Mouse (Mus musculus) WW6 (cell line): ENCODE measurements around the gene Ptrh2.
A peak's percentile ranks its signal among the peaks of the same experiment; 100 is the strongest.

ENCODE experiments used
- DNase-seq: peaks from one replicate; pipeline ENCODE4 v3.0.0-alpha.2; 2013; ENCODE audit warnings: low read depth, low spot score

Ptrh2 gene

GRCm38 (mm10) chr11:86683395-86684125 lies at the start of gene Ptrh2, which contains the start of gene Vmp1:
Ptrh2 (plus strand) TSS chr11:86683985.
Vmp1 (minus strand) TSS chr11:86683836.
- peak; percentile 99 for DNase-seq

GRCm38 (mm10) chr11:86634396-86634795 lies 49.4 kb upstream of the Ptrh2 start:
- DNase-seq: no peak

GRCm38 (mm10) chr11:86637697-86638096 lies 46.1 kb upstream of the Ptrh2 start:
- DNase-seq: no peak

- no peak for DNase-seq
Observed at GRCm38 (mm10) chr11:86641714-86642113, 42.1 kb upstream of the Ptrh2 start.

- DNase-seq: no peak
Observed at GRCm38 (mm10) chr11:86644553-86644952, 39.2 kb upstream of the Ptrh2 start.

GRCm38 (mm10) chr11:86646136-86646834 lies 37.5 kb upstream of the Ptrh2 start:
- DNase-seq: no peak

GRCm38 (mm10) chr11:86646885-86647459 lies 36.8 kb upstream of the Ptrh2 start:
- no peak for DNase-seq

GRCm38 (mm10) chr11:86647706-86648447 lies 35.9 kb upstream of the Ptrh2 start:
- DNase-seq: no peak

GRCm38 (mm10) chr11:86649542-86649941 lies 34.2 kb upstream of the Ptrh2 start:
- DNase-seq: no peak

- DNase-seq: no peak
Observed at GRCm38 (mm10) chr11:86650676-86651075, 33.1 kb upstream of the Ptrh2 start.

GRCm38 (mm10) chr11:86652578-86652979 lies 31.2 kb upstream of the Ptrh2 start:
- no peak for DNase-seq

GRCm38 (mm10) chr11:86653446-86653845 lies 30.3 kb upstream of the Ptrh2 start:
- DNase-seq: peak; percentile 24

GRCm38 (mm10) chr11:86654096-86654495 lies 29.7 kb upstream of the Ptrh2 start:
- no peak for DNase-seq

GRCm38 (mm10) chr11:86655671-86656070 lies 28.1 kb upstream of the Ptrh2 start:
- no peak for DNase-seq

- no peak for DNase-seq
Observed at GRCm38 (mm10) chr11:86656849-86657567, 26.8 kb upstream of the Ptrh2 start.

- no peak for DNase-seq
Observed at GRCm38 (mm10) chr11:86657863-86658262, 25.9 kb upstream of the Ptrh2 start.

GRCm38 (mm10) chr11:86662986-86663895 lies 20.5 kb upstream of the Ptrh2 start:
- DNase-seq: no peak

- no peak for DNase-seq
Observed at GRCm38 (mm10) chr11:86663977-86664376, 19.8 kb upstream of the Ptrh2 start.

- no peak for DNase-seq
Observed at GRCm38 (mm10) chr11:86664406-86664805, 19.4 kb upstream of the Ptrh2 start.

- no peak for DNase-seq
Observed at GRCm38 (mm10) chr11:86667553-86667952, 16.2 kb upstream of the Ptrh2 start.
